Mouse (Mus musculus) small intestine, adult 2 months (tissue): ENCODE data around the gene Kcnt1. TPM values are rescaled to one million over a fixed set of nuclear protein-coding genes. Genes with fewer than 3 reads are reported as not detected.

ENCODE experiments used
- H3K27ac ChIP-seq: fragments of 200-500 bp; 2 replicates; pipeline ENCODE4 v1.5.1; 2012; ENCODE audit warnings: low read depth, low read length, control low read depth, inconsistent platforms; ENCODE audit not compliant: insufficient read depth
- H3K27me3 ChIP-seq: fragments of 200-500 bp; 2 replicates; pipeline ENCODE4 v1.6.1; 2012; ENCODE audit warnings: mild to moderate bottlenecking, moderate library complexity, low read length, inconsistent platforms; ENCODE audit not compliant: control insufficient read depth, insufficient read depth
- H3K36me3 ChIP-seq: fragments of 200-500 bp; 2 replicates; pipeline ENCODE4 v1.6.1; 2012; ENCODE audit warnings: mild to moderate bottlenecking, low read length, control low read depth, inconsistent platforms; ENCODE audit not compliant: control insufficient read depth, insufficient read depth
- H3K4me1 ChIP-seq: fragments of 200-500 bp; 2 replicates; pipeline ENCODE4 v1.6.1; 2012; ENCODE audit warnings: low read length, inconsistent platforms, mixed read lengths; ENCODE audit not compliant: control insufficient read depth, insufficient read depth, insufficient read length
- H3K4me3 ChIP-seq: fragments of 200-500 bp; 2 replicates; pipeline ENCODE4 v1.5.1; 2012; ENCODE audit warnings: low read depth, mild to moderate bottlenecking, control low read depth, inconsistent platforms, low read length, moderate library complexity
- CTCF ChIP-seq: fragments of 200-500 bp; IDR thresholded peaks from 2 replicates; pipeline ENCODE4 v1.5.1; 2012; ENCODE audit warnings: low read depth, mild to moderate bottlenecking, control low read depth, inconsistent platforms, low read length, moderate library complexity, mixed read lengths; ENCODE audit not compliant: insufficient replicate concordance, insufficient read length; ENCODE audit errors: extremely low read depth
- POLR2A ChIP-seq: fragments of 200-500 bp; IDR thresholded peaks from 2 replicates; pipeline ENCODE4 v1.6.1; 2012; ENCODE audit warnings: low read depth, mild to moderate bottlenecking, control low read depth, inconsistent platforms, low read length, moderate library complexity
- WGBS: fragments of 180-500 bp; shearing (Covaris S2); methylation state at CpG from one replicate; pipeline ENCODE4 v1.1.7; 2018; 5-methylcytosine and 5-hydroxymethylcytosine counted together
- polyA plus RNA-seq: library from polyadenylated mRNA; depleted of rRNA; stranded (reverse); fragments of >200 nt; gene quantifications from 2 replicates; pipeline ENCODE4 v1.2.3, GENCODE M21; 2012

Kcnt1 gene
- polyA plus RNA-seq, 1 experiment = 2.1 TPM

GRCm38 (mm10) chr2:25877736-25878268 is 14.3 kb downstream of the Kcnt1 start:
- WGBS = 6% methylated on average over 49 of the region's 49 CpGs
- H3K4me3 ChIP-seq = no peak overlapping the region; the same call in 1 of the 2 replicates
- H3K36me3 ChIP-seq = no peaks in the 10 kb centered on the region
- H3K27ac ChIP-seq = no peak overlapping the region
- no peaks in the 10 kb centered on the region for H3K4me1 ChIP-seq
- 0 out of 2 replicates have a peak, but pooled peaks cover 6% of the 10 kb centered on the region for H3K27me3 ChIP-seq
- TF ChIP-seq POLR2A (no peak), CTCF (no peak)

- no peaks in the 10 kb centered on the region for H3K36me3 ChIP-seq
- no peak overlapping the region for H3K4me3 ChIP-seq
- H3K4me1 ChIP-seq = no peaks in the 10 kb centered on the region
- TF ChIP-seq POLR2A = no peak
- no peak for TF ChIP-seq CTCF
- H3K27me3 ChIP-seq = 0 out of 2 replicates have a peak, but pooled peaks cover 6% of the 10 kb centered on the region
- 70% methylated on average over 2 of the region's 2 CpGs for WGBS
- H3K27ac ChIP-seq = no peak overlapping the region
These were observed 15.0 kb downstream of the Kcnt1 start for GRCm38 (mm10) chr2:25878516-25878915.

GRCm38 (mm10) chr2:25879061-25879460 is 15.5 kb downstream of the Kcnt1 start:
- no peak overlapping the region for H3K27ac ChIP-seq
- no peaks in the 10 kb centered on the region for H3K36me3 ChIP-seq
- WGBS = 62% methylated on average over 4 of the region's 4 CpGs
- no peak overlapping the region for H3K4me3 ChIP-seq
- no peak for TF ChIP-seq POLR2A
- no peak for TF ChIP-seq CTCF
- H3K4me1 ChIP-seq = no peaks in the 10 kb centered on the region
- H3K27me3 ChIP-seq = 0 out of 2 replicates have a peak, but pooled peaks cover 6% of the 10 kb centered on the region

- TF ChIP-seq CTCF = no peak
- no peak for TF ChIP-seq POLR2A
- 0 out of 2 replicates have a peak, but pooled peaks cover 6% of the 10 kb centered on the region for H3K27me3 ChIP-seq
- H3K27ac ChIP-seq = no peak overlapping the region
- no peaks in the 10 kb centered on the region for H3K4me1 ChIP-seq
- H3K4me3 ChIP-seq = no peak overlapping the region
- no peaks in the 10 kb centered on the region for H3K36me3 ChIP-seq
- 36% methylated on average over 1 of the region's 1 CpGs for WGBS
These were observed 18.7 kb downstream of the Kcnt1 start for GRCm38 (mm10) chr2:25882276-25882675.

- TF ChIP-seq CTCF = no peak
- no peak for TF ChIP-seq POLR2A
- no peaks in the 10 kb centered on the region for H3K4me1 ChIP-seq
- H3K27ac ChIP-seq = no peak overlapping the region
- WGBS = 82% methylated on average over 3 of the region's 3 CpGs
- H3K4me3 ChIP-seq = no peak overlapping the region
- no peaks in the 10 kb centered on the region for H3K27me3 ChIP-seq
- H3K36me3 ChIP-seq = no peaks in the 10 kb centered on the region
These were observed 21.2 kb downstream of the Kcnt1 start for GRCm38 (mm10) chr2:25884756-25885155.

GRCm38 (mm10) chr2:25887226-25887625 is 23.7 kb downstream of the Kcnt1 start:
- H3K27me3 ChIP-seq = no peaks in the 10 kb centered on the region
- WGBS = 45% methylated on average over 8 of the region's 8 CpGs
- H3K4me1 ChIP-seq = no peaks in the 10 kb centered on the region
- TF ChIP-seq CTCF = no peak
- no peak overlapping the region for H3K4me3 ChIP-seq
- no peaks in the 10 kb centered on the region for H3K36me3 ChIP-seq
- no peak overlapping the region for H3K27ac ChIP-seq

- Histone ChIP-seq H3K36me3 (no peaks in the 10 kb centered on the region), H3K27ac (no peak overlapping the region), H3K27me3 (no peaks in the 10 kb centered on the region), H3K4me1 (no peaks in the 10 kb centered on the region), H3K4me3 (no peak overlapping the region)
- WGBS = 44% methylated on average over 5 of the region's 5 CpGs
- TF ChIP-seq CTCF (no peak), POLR2A (no peak)
These were observed 24.6 kb downstream of the Kcnt1 start for GRCm38 (mm10) chr2:25888144-25888543.

- Histone ChIP-seq H3K27ac (no peak overlapping the region), H3K4me1 (no peaks in the 10 kb centered on the region), H3K36me3 (no peaks in the 10 kb centered on the region), H3K27me3 (no peaks in the 10 kb centered on the region), H3K4me3 (no peak overlapping the region)
- 59% methylated on average over 7 of the region's 7 CpGs for WGBS
- TF ChIP-seq CTCF (no peak), POLR2A (no peak)
These were observed 28.9 kb downstream of the Kcnt1 start for GRCm38 (mm10) chr2:25892440-25892839.
